Mouse (Mus musculus) heart, embryonic 12.5 days (tissue): Measurements from ENCODE around the gene Tmem82. TPM values are rescaled to one million over a fixed set of nuclear protein-coding genes. Genes with fewer than 3 reads are reported as not detected.
A peak's percentile ranks its signal among the peaks of the same experiment; 100 is the strongest.

Experiments
- ATAC-seq: fragments of 200-750 bp; cut with Nextera tagmentation; 2 replicates; pipeline ENCODE4 v1.8.0; 2017; ENCODE audit warnings: moderate TSS enrichment, moderate library complexity; ENCODE audit not compliant: insufficient number of reproducible peaks, low FRiP score
- H3K27ac ChIP-seq: fragments of 300-500 bp; sonication (generic); 2 replicates; pipeline ENCODE4 v1.5.1; 2016; ENCODE audit warnings: mild to moderate bottlenecking, moderate library complexity; ENCODE audit not compliant: poor library complexity, severe bottlenecking
- H3K27me3 ChIP-seq: fragments of 300-500 bp; sonication (generic); replicated peaks from 2 replicates; pipeline ENCODE4 v1.6.1; 2016; ENCODE audit warnings: mild to moderate bottlenecking, moderate library complexity
- H3K36me3 ChIP-seq: fragments of 300-500 bp; sonication (generic); 2 replicates; pipeline ENCODE4 v1.6.1; 2016; ENCODE audit warnings: mild to moderate bottlenecking, moderate library complexity
- H3K4me1 ChIP-seq: fragments of 300-500 bp; sonication (generic); replicated peaks from 2 replicates; pipeline ENCODE4 v1.6.1; 2016; ENCODE audit warnings: mild to moderate bottlenecking
- H3K4me2 ChIP-seq: fragments of 300-500 bp; sonication (generic); 2 replicates; pipeline ENCODE4 v1.6.1; 2016; ENCODE audit warnings: mild to moderate bottlenecking, moderate library complexity
- H3K4me3 ChIP-seq: fragments of 300-500 bp; sonication (generic); 2 replicates; pipeline ENCODE4 v1.5.1; 2016; ENCODE audit warnings: mild to moderate bottlenecking
- H3K9ac ChIP-seq: fragments of 300-500 bp; sonication (generic); 2 replicates; pipeline ENCODE4 v1.6.1; 2016; ENCODE audit warnings: mild to moderate bottlenecking, moderate library complexity
- H3K9me3 ChIP-seq: fragments of 300-500 bp; sonication (generic); replicated peaks from 2 replicates; pipeline ENCODE4 v1.6.1; 2016; ENCODE audit warnings: mild to moderate bottlenecking, moderate library complexity
- WGBS: fragments of 180-500 bp; shearing (Covaris S2); methylation state at CpG from one replicate; pipeline ENCODE4 v1.1.7; 2016; 5-methylcytosine and 5-hydroxymethylcytosine counted together
- polyA plus RNA-seq: library from polyadenylated mRNA; unstranded; fragments of >200 nt; fragmentation: Nextera tagmentation; extraction: Ambion mirVana; gene quantifications from 2 replicates; pipeline ENCODE4 v1.2.1, GENCODE M21; 2016

Gene Tmem82
- polyA plus RNA-seq, 1 experiment from 2014 or later, result 0.19 TPM

DNA sequence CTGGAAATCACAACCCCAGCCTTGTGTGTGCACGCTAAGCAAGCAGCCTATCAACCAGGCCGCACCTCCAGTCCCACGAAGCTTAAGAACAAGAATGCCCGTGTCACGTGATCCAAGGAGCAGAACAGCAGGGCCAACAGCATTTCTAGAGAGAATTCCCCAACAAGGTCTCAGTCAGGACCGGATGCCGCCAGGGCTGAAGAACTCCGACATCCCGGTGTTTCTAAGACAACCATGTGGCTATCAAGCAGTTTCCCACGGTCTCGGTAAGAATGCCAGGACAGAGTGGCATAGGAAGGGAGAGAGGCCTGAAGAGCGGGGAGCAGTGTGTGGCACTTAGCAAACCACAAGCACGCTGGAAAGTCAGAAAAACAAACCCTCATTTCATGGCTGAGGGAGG lies 35.4 kb upstream of the Tmem82 start:
- peaks cover 62% of the 10 kb centered on the region for H3K4me1 ChIP-seq
- ATAC-seq, result no peak
- no peaks in the 10 kb centered on the region for H3K27me3 ChIP-seq
- peaks cover 37% of the 10 kb centered on the region for H3K36me3 ChIP-seq
- no peak overlapping the region for H3K9ac ChIP-seq
- no peak overlapping the region for H3K27ac ChIP-seq
- no peaks in the 10 kb centered on the region for H3K9me3 ChIP-seq
- 88% methylated on average over 13 of the region's 13 CpGs for WGBS
- no peak overlapping the region for H3K4me2 ChIP-seq
- no peak overlapping the region for H3K4me3 ChIP-seq

DNA sequence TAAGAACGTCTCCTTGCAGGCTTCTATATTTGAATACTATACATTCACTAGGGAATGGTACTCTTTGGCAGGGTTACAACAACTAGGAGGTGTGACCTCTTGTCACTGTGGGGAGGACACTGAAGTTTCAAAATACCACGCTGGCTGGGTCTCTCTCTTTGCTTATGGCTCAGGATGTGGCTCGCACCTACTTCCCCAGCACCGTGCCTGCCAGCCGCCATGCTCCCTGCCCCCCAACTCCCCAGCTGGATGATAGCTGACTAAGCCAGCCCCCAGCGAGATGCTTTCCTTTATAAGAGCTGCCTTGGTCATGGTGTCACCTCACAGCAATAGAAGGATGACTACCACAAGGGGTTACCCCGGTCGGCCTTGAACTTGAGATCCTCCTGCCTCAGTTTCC lies 34.6 kb upstream of the Tmem82 start:
- no peak overlapping the region for H3K4me2 ChIP-seq
- peaks cover 35% of the 10 kb centered on the region for H3K36me3 ChIP-seq
- no peak overlapping the region for H3K9ac ChIP-seq
- H3K27me3 ChIP-seq, result no peaks in the 10 kb centered on the region
- H3K9me3 ChIP-seq, result no peaks in the 10 kb centered on the region
- no peak overlapping the region for H3K27ac ChIP-seq
- H3K4me1 ChIP-seq, result peaks cover 56% of the 10 kb centered on the region
- H3K4me3 ChIP-seq, result no peak overlapping the region
- WGBS, result 86% methylated on average over 8 of the region's 8 CpGs
- ATAC-seq, result no peak

- Histone ChIP-seq H3K27me3 (no peaks in the 10 kb centered on the region), H3K27ac (no peak overlapping the region), H3K9me3 (peaks cover 6% of the 10 kb centered on the region; the same call in 1 of the 2 replicates), H3K36me3 (peaks cover 37% of the 10 kb centered on the region), H3K4me1 (peaks cover 51% of the 10 kb centered on the region), H3K4me2 (no peak overlapping the region), H3K4me3 (no peak overlapping the region), H3K9ac (no peak overlapping the region)
- ATAC-seq, result no peak
- WGBS, result 88% methylated on average over 10 of the region's 10 CpGs
Measured at GRCm38 (mm10) chr4:141651944-141652343, 33.5 kb upstream of the Tmem82 start.

DNA sequence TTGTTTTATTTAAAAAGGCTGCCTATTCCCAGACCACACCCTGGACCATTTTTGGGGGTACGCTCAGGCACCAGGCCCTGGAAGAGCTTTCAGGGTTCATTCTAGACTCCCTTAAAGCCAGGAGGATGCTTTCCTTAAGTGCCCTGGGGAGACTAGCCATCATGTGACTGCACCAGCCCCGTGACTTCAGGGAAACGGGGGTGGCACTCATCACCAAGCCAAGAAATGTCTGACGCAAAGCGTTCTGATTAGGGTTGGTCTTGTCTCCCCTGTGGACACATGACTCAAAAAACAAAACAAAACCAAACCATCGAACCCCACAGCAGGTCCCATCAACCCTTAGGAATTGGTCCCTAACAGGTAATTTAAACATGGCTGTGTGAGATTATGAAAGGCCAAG lies 32.9 kb upstream of the Tmem82 start:
- no peak for ATAC-seq
- peaks cover 42% of the 10 kb centered on the region for H3K36me3 ChIP-seq
- no peak overlapping the region for H3K4me2 ChIP-seq
- WGBS, result 80% methylated on average over 6 of the region's 6 CpGs
- no peak overlapping the region for H3K27ac ChIP-seq
- H3K9ac ChIP-seq, result no peak overlapping the region
- H3K9me3 ChIP-seq, result peaks cover 6% of the 10 kb centered on the region; the same call in 1 of the 2 replicates
- no peaks in the 10 kb centered on the region for H3K27me3 ChIP-seq
- no peak overlapping the region for H3K4me3 ChIP-seq
- peaks cover 44% of the 10 kb centered on the region for H3K4me1 ChIP-seq

- Histone ChIP-seq H3K36me3 (peaks cover 45% of the 10 kb centered on the region), H3K27ac (no peak overlapping the region), H3K27me3 (no peaks in the 10 kb centered on the region), H3K9ac (0 out of 2 replicates have a peak overlapping the region, but pooled peaks have one; percentile 12), H3K4me2 (no peak overlapping the region), H3K4me3 (no peak overlapping the region), H3K9me3 (peaks cover 6% of the 10 kb centered on the region; the same call in 1 of the 2 replicates), H3K4me1 (peaks cover 36% of the 10 kb centered on the region)
- 67% methylated on average over 6 of the region's 6 CpGs for WGBS
- no peak for ATAC-seq
Measured at GRCm38 (mm10) chr4:141649244-141649643, 30.8 kb upstream of the Tmem82 start.

DNA sequence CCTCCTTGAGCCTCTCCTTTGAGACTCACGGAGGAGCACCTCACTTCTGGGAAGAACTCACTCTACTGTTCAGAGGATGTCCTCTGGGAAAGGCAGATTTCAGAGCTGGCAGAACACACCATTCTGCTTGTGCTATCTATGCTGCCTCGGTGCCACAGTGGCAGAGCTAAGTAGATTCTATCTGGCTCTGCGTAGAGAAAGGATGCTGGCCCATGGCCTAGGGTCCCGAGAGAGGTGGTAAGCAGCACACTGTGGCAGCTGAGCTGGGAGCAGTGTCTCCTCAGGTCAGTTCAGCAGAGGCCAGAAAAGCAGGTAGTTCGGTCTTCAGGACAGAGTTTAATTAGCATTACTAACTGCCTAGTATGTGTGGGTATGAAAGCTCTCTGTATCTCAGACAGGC lies 29.8 kb upstream of the Tmem82 start:
- Histone ChIP-seq H3K9me3 (peaks cover 6% of the 10 kb centered on the region; the same call in 1 of the 2 replicates), H3K36me3 (peaks cover 37% of the 10 kb centered on the region), H3K4me1 (peaks cover 41% of the 10 kb centered on the region), H3K27me3 (no peaks in the 10 kb centered on the region), H3K9ac (no peak overlapping the region), H3K4me2 (no peak overlapping the region), H3K27ac (no peak overlapping the region), H3K4me3 (no peak overlapping the region)
- 87% methylated on average over 5 of the region's 5 CpGs for WGBS
- no peak for ATAC-seq

DNA sequence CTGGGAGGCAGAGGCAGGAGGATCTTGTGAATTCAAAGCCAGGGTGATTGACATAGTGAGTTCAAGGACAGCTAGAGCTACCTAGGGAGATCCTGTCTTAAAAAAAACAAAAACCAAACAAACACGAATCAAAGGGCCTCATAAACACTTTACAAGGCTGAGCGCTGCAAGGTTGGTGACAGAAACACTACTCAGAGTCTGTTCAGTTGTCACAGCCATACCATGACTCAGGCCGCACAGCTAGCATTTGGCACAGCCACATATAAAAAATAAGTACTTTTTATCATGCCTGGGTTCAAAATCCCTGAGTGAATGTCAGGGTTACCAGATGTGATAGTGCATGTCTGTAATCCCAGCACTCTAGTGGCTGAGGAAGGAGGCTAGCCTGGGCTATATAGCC lies 28.8 kb upstream of the Tmem82 start:
- no peak for ATAC-seq
- H3K27me3 ChIP-seq, result no peaks in the 10 kb centered on the region
- no peak overlapping the region for H3K27ac ChIP-seq
- peaks cover 50% of the 10 kb centered on the region for H3K4me1 ChIP-seq
- WGBS, result 87% methylated on average over 3 of the region's 3 CpGs
- no peak overlapping the region for H3K9ac ChIP-seq
- H3K36me3 ChIP-seq, result peaks cover 37% of the 10 kb centered on the region
- no peak overlapping the region for H3K4me3 ChIP-seq
- H3K4me2 ChIP-seq, result no peak overlapping the region
- peaks cover 6% of the 10 kb centered on the region; the same call in 1 of the 2 replicates for H3K9me3 ChIP-seq

DNA sequence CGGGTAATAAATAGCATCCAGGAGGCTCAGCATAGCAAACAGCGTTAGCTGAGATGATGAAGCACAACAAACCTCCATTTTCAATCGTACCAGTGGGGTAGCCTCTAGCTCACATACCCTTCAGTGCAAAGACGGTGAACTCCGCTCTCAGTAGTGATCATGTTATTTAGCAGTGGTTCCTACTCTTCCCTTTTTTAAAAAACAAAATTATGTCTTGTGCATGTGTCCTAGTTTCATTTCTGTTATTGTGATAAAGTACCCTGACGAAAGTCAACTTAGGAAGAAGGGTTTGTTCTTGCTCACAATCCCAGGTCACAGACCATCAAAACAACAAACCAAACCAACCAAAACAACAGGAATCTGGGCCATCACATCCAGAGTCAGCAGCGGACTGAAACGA lies 27.6 kb upstream of the Tmem82 start:
- H3K4me1 ChIP-seq, result peaks cover 45% of the 10 kb centered on the region
- peaks cover 42% of the 10 kb centered on the region for H3K36me3 ChIP-seq
- no peak overlapping the region for H3K27ac ChIP-seq
- H3K4me3 ChIP-seq, result no peak overlapping the region
- H3K4me2 ChIP-seq, result no peak overlapping the region
- no peaks in the 10 kb centered on the region for H3K27me3 ChIP-seq
- peaks cover 6% of the 10 kb centered on the region; the same call in 1 of the 2 replicates for H3K9me3 ChIP-seq
- no peak for ATAC-seq
- H3K9ac ChIP-seq, result no peak overlapping the region
- 86% methylated on average over 8 of the region's 8 CpGs for WGBS

- Histone ChIP-seq H3K27ac (peak overlapping the region; percentile 88), H3K9ac (peak overlapping the region; percentile 43; the same call in 1 of the 2 replicates), H3K27me3 (no peaks in the 10 kb centered on the region), H3K36me3 (peaks cover 60% of the 10 kb centered on the region), H3K9me3 (peaks cover 6% of the 10 kb centered on the region; the same call in 1 of the 2 replicates), H3K4me1 (peaks cover 30% of the 10 kb centered on the region), H3K4me3 (no peak overlapping the region), H3K4me2 (peak overlapping the region; percentile 32; the same call in 1 of the 2 replicates)
- 21% methylated on average over 7 of the region's 7 CpGs for WGBS
- peak; percentile 69 for ATAC-seq
Measured at GRCm38 (mm10) chr4:141643118-141643855, 24.9 kb upstream of the Tmem82 start.

GRCm38 (mm10) chr4:141641961-141642811 lies 23.8 kb upstream of the Tmem82 start:
- ATAC-seq, result no peak
- peak overlapping the region; percentile 88 for H3K27ac ChIP-seq
- H3K9ac ChIP-seq, result peak overlapping the region; percentile 47
- H3K4me3 ChIP-seq, result no peak overlapping the region
- H3K27me3 ChIP-seq, result no peaks in the 10 kb centered on the region
- peaks cover 30% of the 10 kb centered on the region for H3K4me1 ChIP-seq
- no peak overlapping the region for H3K4me2 ChIP-seq
- no peaks in the 10 kb centered on the region for H3K9me3 ChIP-seq
- 84% methylated on average over 25 of the region's 25 CpGs for WGBS
- H3K36me3 ChIP-seq, result peaks cover 62% of the 10 kb centered on the region

DNA sequence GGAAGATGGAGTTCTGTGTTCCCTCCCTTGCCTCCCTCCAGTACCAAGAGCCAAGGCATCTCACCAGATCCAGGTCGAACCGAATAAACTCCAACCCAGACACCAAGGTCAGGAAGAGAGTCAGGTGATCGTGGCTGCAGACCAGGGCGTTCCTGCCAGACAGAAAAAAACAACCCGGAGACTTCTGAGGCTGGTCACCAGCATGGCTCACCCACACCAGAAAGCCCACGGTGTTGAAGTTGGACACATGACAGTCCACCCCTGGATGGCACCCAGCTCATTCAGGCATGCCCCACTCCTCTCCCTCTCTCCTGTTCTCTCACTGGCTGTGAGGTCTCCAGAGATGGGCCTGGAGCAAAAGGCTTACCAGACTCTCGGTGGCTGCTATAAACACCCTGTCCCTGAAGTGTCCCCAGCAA lies 22.9 kb upstream of the Tmem82 start:
- WGBS, result 88% methylated on average over 7 of the region's 7 CpGs
- peaks cover 30% of the 10 kb centered on the region for H3K4me1 ChIP-seq
- no peak overlapping the region for H3K4me3 ChIP-seq
- no peak for ATAC-seq
- H3K9me3 ChIP-seq, result no peaks in the 10 kb centered on the region
- H3K27ac ChIP-seq, result no peak overlapping the region
- peaks cover 64% of the 10 kb centered on the region for H3K36me3 ChIP-seq
- no peaks in the 10 kb centered on the region for H3K27me3 ChIP-seq
- no peak overlapping the region for H3K9ac ChIP-seq
- H3K4me2 ChIP-seq, result no peak overlapping the region
